Mouse (Mus musculus) hindbrain, embryonic 12.5 days (tissue): ENCODE results near the gene Cox6a1. TPM values are rescaled to one million over a fixed set of nuclear protein-coding genes. Genes with fewer than 3 reads are reported as not detected.
"Not testable (repeated sequence)": the region's sequence is repeated elsewhere in the genome, so short reads cannot be mapped to it uniquely, and the experiment has no call there.

Source experiments
- ATAC-seq: fragments of 200-750 bp; cut with Nextera tagmentation; 2 replicates; pipeline ENCODE4 v1.8.0; 2017; ENCODE audit warnings: moderate TSS enrichment; ENCODE audit not compliant: low FRiP score
- H3K27ac ChIP-seq: fragments of 300-500 bp; sonication (generic); 2 replicates; pipeline ENCODE4 v1.5.1; 2016; ENCODE audit warnings: mild to moderate bottlenecking
- H3K27me3 ChIP-seq: fragments of 300-500 bp; sonication (generic); 2 replicates; pipeline ENCODE4 v1.6.1; 2016; ENCODE audit warnings: mild to moderate bottlenecking
- H3K36me3 ChIP-seq: fragments of 300-500 bp; sonication (generic); 2 replicates; pipeline ENCODE4 v1.6.1; 2016; ENCODE audit warnings: mild to moderate bottlenecking
- H3K4me1 ChIP-seq: fragments of 300-500 bp; sonication (generic); 2 replicates; pipeline ENCODE4 v1.6.1; 2016
- H3K4me2 ChIP-seq: fragments of 300-500 bp; sonication (generic); replicated peaks from 2 replicates; pipeline ENCODE4 v1.6.1; 2016; ENCODE audit warnings: mild to moderate bottlenecking
- H3K4me3 ChIP-seq: fragments of 300-500 bp; sonication (generic); 2 replicates; pipeline ENCODE4 v1.5.1; 2016; ENCODE audit warnings: mild to moderate bottlenecking
- H3K9ac ChIP-seq: fragments of 300-500 bp; sonication (generic); 2 replicates; pipeline ENCODE4 v1.6.1; 2016; ENCODE audit warnings: mild to moderate bottlenecking, moderate library complexity
- H3K9me3 ChIP-seq: fragments of 300-500 bp; sonication (generic); replicated peaks from 2 replicates; pipeline ENCODE4 v1.6.1; 2016; ENCODE audit warnings: mild to moderate bottlenecking
- WGBS: fragments of 180-500 bp; shearing (Covaris S2); methylation state at CpG from one replicate; pipeline ENCODE4 v1.1.7; 2016; 5-methylcytosine and 5-hydroxymethylcytosine counted together
- polyA plus RNA-seq: library from polyadenylated mRNA; unstranded; fragments of >200 nt; fragmentation: Nextera tagmentation; extraction: Ambion mirVana; gene quantifications from 2 replicates; pipeline ENCODE4 v1.2.1, GENCODE M21; 2016

Gene Cox6a1
- polyA plus RNA-seq = 728 and 823 TPM in 2 replicates

DNA sequence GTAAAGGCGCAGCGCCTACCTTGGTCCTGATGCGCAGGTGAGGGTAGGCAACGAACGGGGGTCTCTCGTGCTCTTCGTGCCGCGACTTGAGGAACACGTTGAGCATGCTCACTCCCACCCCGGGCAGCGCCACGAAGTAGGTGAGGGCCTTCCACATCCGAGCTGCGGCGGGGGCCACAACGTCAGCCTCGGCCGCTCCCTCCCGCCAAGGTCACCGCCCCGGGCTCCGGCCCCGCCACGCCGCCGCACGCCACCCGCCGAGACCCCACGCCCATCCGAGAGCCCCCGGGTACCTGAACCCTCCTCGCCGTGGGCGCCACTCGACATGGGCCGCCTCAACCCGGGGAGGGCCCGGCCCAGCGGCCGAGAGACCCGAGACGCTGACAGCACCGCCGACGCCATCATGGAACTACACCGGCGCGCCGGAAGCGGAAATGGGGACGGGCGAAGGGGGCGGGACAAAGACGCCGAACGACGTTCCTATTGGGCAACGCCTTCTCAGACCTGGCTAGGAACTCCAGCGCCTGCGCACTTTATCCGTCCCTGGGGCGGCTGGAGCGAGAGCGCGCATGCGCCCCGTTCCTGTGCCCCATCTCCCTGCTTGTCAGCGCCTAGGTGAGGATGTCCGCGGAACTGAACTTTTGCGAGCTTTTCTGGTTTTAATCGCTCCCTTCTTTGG, at the start of gene Cox6a1:
Cox6a1 (minus strand) TSS at position 436 of the 679 bp plus-strand sequence.
- H3K4me1 ChIP-seq = peaks cover 20% of the 10 kb centered on the region
- peak within 1 kb of the TSS; percentile 89 for H3K27ac ChIP-seq
- under 1% methylated on average over 68 of the region's 74 CpGs for WGBS
- H3K4me3 ChIP-seq = peak within 1 kb of the TSS; percentile 86
- peak within 1 kb of the TSS; percentile 82 for H3K4me2 ChIP-seq
- peak; percentile 90 for ATAC-seq
- no peaks in the 10 kb centered on the region for H3K27me3 ChIP-seq
- no peaks in the 10 kb centered on the region for H3K9me3 ChIP-seq
- H3K9ac ChIP-seq = peak within 1 kb of the TSS; percentile 84
- peaks cover 27% of the 10 kb centered on the region for H3K36me3 ChIP-seq

- H3K36me3 ChIP-seq = no peaks in the 10 kb centered on the region
- under 1% methylated on average over 46 of the region's 48 CpGs for WGBS
- no peaks in the 10 kb centered on the region for H3K27me3 ChIP-seq
- ATAC-seq = peak; percentile 84
- H3K4me2 ChIP-seq = peak overlapping the region; percentile 52
- no peaks in the 10 kb centered on the region for H3K9me3 ChIP-seq
- H3K4me1 ChIP-seq = peaks cover 24% of the 10 kb centered on the region
- H3K27ac ChIP-seq = peak overlapping the region; percentile 90
- peak overlapping the region; percentile 22 for H3K4me3 ChIP-seq
- peak overlapping the region; percentile 58 for H3K9ac ChIP-seq
These were observed 49.3 kb upstream of the Cox6a1 start for GRCm38 (mm10) chr5:115397839-115398780.

DNA sequence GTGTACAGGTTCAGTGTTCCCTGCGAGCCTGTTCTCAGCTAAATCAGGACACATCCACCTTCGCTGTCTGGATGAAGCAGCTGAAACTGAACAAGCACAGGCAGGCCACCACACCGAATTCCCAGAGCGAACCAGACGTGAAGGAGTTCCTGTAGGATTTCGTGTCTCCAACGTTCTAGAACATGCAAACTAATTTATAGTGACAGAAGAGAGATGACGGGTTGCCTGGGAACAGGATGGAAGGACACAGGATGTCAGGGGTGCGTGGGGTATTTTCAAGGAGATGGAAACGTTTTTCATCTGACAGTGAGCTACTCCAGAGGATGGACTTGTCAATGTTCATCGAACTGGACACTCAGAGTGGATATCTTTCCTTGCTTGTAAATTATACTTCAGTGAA, 47.9 kb upstream of the Cox6a1 start:
- Histone ChIP-seq H3K9ac (no peak overlapping the region), H3K27ac (peak overlapping the region; percentile 52; the same call in 1 of the 2 replicates), H3K4me3 (no peak overlapping the region), H3K4me2 (no peak overlapping the region), H3K36me3 (no peaks in the 10 kb centered on the region), H3K27me3 (no peaks in the 10 kb centered on the region), H3K9me3 (no peaks in the 10 kb centered on the region), H3K4me1 (peaks cover 28% of the 10 kb centered on the region)
- ATAC-seq = no peak
- WGBS = 60% methylated on average over 11 of the region's 11 CpGs

- Histone ChIP-seq H3K9ac (no peak overlapping the region), H3K27me3 (no peaks in the 10 kb centered on the region), H3K9me3 (no peaks in the 10 kb centered on the region), H3K4me1 (peaks cover 28% of the 10 kb centered on the region), H3K36me3 (no peaks in the 10 kb centered on the region), H3K27ac (0 out of 2 replicates have a peak overlapping the region, but pooled peaks have one; percentile 2), H3K4me2 (no peak overlapping the region), H3K4me3 (no peak overlapping the region)
- ATAC-seq = no peak
- WGBS = 20% methylated on average over 10 of the region's 10 CpGs
These were observed 46.1 kb upstream of the Cox6a1 start for GRCm38 (mm10) chr5:115394836-115395235.

- Histone ChIP-seq H3K27me3 (no peaks in the 10 kb centered on the region), H3K9ac (no peak overlapping the region), H3K36me3 (no peaks in the 10 kb centered on the region), H3K4me1 (peaks cover 25% of the 10 kb centered on the region), H3K27ac (peak overlapping the region; percentile 68), H3K4me3 (no peak overlapping the region), H3K9me3 (no peaks in the 10 kb centered on the region), H3K4me2 (peak overlapping the region; percentile 14)
- 2% methylated on average over 8 of the region's 8 CpGs for WGBS
- ATAC-seq = peak; percentile 57
These were observed 45.4 kb upstream of the Cox6a1 start for GRCm38 (mm10) chr5:115394223-115394622.

GRCm38 (mm10) chr5:115392969-115393368, 44.2 kb upstream of the Cox6a1 start:
- WGBS = 94% methylated on average over 1 of the region's 1 CpGs
- Histone ChIP-seq H3K27ac (no peak overlapping the region), H3K36me3 (no peaks in the 10 kb centered on the region), H3K4me1 (peaks cover 18% of the 10 kb centered on the region), H3K27me3 (no peaks in the 10 kb centered on the region), H3K9me3 (no peaks in the 10 kb centered on the region), H3K4me3 (no peak overlapping the region), H3K9ac (no peak overlapping the region), H3K4me2 (no peak overlapping the region)
- no peak for ATAC-seq

GRCm38 (mm10) chr5:115391935-115392334, 43.2 kb upstream of the Cox6a1 start:
- H3K9ac ChIP-seq = no peak overlapping the region
- H3K36me3 ChIP-seq = no peaks in the 10 kb centered on the region
- peaks cover 18% of the 10 kb centered on the region for H3K4me1 ChIP-seq
- peak overlapping the region; percentile 30; the same call in 1 of the 2 replicates for H3K27ac ChIP-seq
- H3K4me2 ChIP-seq = no peak overlapping the region
- no peak overlapping the region for H3K4me3 ChIP-seq
- WGBS = 30% methylated on average over 9 of the region's 9 CpGs
- H3K9me3 ChIP-seq = no peaks in the 10 kb centered on the region
- H3K27me3 ChIP-seq = no peaks in the 10 kb centered on the region
- no peak for ATAC-seq

DNA sequence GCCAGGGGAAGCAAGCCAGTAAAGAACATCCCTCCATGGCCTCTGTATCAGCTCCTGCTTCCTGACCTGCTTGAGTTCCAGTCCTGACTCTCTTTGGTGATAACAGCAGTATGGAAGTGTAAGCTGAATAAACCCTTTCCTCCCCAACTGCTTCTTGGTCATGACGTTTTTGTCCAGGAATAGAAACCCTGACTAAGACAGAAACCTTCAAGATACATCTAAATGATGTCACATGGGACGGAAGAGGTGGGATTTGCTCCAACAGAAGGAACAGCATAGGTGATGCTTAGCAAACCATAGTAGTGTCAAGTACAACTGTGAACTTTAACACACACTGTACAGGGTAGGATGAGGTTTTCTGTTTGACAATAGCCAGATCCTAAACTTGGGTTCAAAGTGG, 30.1 kb upstream of the Cox6a1 start:
- not testable (repeated sequence) for H3K4me3 ChIP-seq, H3K27ac ChIP-seq, H3K9me3 ChIP-seq, ATAC-seq, H3K27me3 ChIP-seq, H3K4me1 ChIP-seq, H3K4me2 ChIP-seq, H3K36me3 ChIP-seq, H3K9ac ChIP-seq
- 89% methylated on average over 2 of the region's 2 CpGs for WGBS

DNA sequence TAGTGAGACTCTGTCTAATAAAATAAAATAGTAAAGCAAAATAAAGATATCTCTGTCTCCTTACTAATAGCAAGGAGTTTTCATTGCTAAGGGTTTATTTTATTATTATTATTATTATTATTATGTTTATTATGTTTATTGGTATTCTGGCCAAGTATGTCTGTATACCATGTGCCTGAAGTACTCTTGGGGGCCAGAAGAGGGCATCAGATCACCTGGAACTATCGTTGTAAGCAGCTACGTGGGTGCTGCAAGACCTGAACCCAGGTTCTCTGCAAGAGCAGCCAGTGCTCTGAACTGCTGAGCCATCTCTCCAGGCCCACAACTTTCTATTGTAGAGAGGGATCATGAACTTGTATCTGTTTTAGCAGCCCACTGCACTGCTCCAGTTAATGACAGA, 26.7 kb upstream of the Cox6a1 start:
- Histone ChIP-seq H3K4me1 (peaks cover 12% of the 10 kb centered on the region), H3K27me3 (no peaks in the 10 kb centered on the region), H3K4me2 (no peak overlapping the region), H3K27ac (no peak overlapping the region), H3K9ac (no peak overlapping the region), H3K36me3 (no peaks in the 10 kb centered on the region), H3K4me3 (no peak overlapping the region), H3K9me3 (no peaks in the 10 kb centered on the region)
- 87% methylated on average over 2 of the region's 2 CpGs for WGBS
- no peak for ATAC-seq

GRCm38 (mm10) chr5:115374204-115374820, 25.5 kb upstream of the Cox6a1 start:
- Histone ChIP-seq H3K4me3 (peak overlapping the region; percentile 29), H3K4me1 (peaks cover 12% of the 10 kb centered on the region), H3K9ac (peak overlapping the region; percentile 54; the same call in 1 of the 2 replicates), H3K36me3 (no peaks in the 10 kb centered on the region), H3K9me3 (no peaks in the 10 kb centered on the region), H3K27me3 (no peaks in the 10 kb centered on the region), H3K27ac (peak overlapping the region; percentile 82), H3K4me2 (peak overlapping the region; percentile 56)
- ATAC-seq = no peak
- 10% methylated on average over 11 of the region's 11 CpGs for WGBS

DNA sequence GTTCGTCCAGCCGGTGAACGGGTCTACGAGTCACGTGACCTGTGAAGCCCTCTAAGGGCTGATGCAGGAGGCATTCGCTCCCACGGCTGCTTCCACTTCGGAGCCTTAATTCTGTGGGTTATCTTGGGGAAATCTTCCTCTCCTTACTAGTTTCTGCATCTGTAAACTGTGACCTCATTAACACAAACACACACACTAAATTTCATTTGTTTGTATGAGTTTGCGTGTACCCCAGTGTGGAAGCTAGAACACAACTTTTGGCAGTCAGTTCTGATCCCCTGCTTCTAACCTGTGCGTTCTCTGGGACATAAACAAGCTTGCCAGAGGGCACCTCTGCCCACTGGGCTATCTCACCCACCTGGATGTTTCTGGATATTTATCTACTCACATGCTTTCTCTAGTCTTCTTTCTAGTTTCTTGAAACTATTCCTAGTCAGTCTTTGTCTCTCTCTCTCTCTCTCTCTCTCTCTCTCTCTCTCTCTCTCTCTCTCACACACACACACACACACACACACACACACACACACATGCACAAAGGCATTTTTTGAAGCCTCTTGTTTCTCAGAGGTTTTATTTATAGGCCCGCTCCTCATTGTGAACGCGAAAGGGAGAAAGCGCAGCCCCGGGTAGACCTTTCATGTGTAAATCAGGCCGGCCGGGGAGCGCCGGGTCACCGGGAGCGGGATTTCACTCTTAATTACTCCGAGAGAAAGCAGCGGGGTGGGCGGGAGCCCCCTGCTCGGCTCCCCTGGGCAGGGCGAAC, 24.8 kb upstream of the Cox6a1 start:
- Histone ChIP-seq H3K4me1 (peaks cover 12% of the 10 kb centered on the region), H3K27ac (peak overlapping the region; percentile 82), H3K27me3 (no peaks in the 10 kb centered on the region), H3K9ac (peak overlapping the region; percentile 54; the same call in 1 of the 2 replicates), H3K9me3 (no peaks in the 10 kb centered on the region), H3K4me3 (peak overlapping the region; percentile 29), H3K4me2 (peak overlapping the region; percentile 56), H3K36me3 (no peaks in the 10 kb centered on the region)
- peak; percentile 90 for ATAC-seq
- 9% methylated on average over 26 of the region's 26 CpGs for WGBS
